Mouse (Mus musculus): ENCODE measurements at regions not wholly inside any gene's neighbourhood (a gene's known extent, or its start where the extent isn't known, plus 50 kb on each side); places are given as distances from the start of the nearest gene placed in this dataset.

- no peak for DNase-seq (ENCODE audit: low read depth, low spot score)
These were observed 618.6 kb downstream of the Epha4 start for GRCm38 (mm10) chr1:76896152-76896864.

- no peak for DNase-seq (ENCODE audit: low read depth, low spot score)
These were observed 617.5 kb downstream of the Epha4 start for GRCm38 (mm10) chr1:76897431-76897830.

GRCm38 (mm10) chr1:76911472-76911871 lies 603.4 kb downstream of the Epha4 start:
- no peak for DNase-seq (ENCODE audit: low read depth, low spot score)

GRCm38 (mm10) chr1:76919541-76919940 lies 595.3 kb downstream of the Epha4 start:
- DNase-seq (ENCODE audit: low read depth, low spot score): no peak

GRCm38 (mm10) chr1:76920634-76921033 lies 594.3 kb downstream of the Epha4 start:
- DNase-seq (ENCODE audit: low read depth, low spot score): no peak

GRCm38 (mm10) chr1:76927041-76927440 lies 587.8 kb downstream of the Epha4 start:
- DNase-seq (ENCODE audit: low read depth, low spot score): no peak

- DNase-seq (ENCODE audit: low read depth, low spot score): no peak
These were observed 586.9 kb downstream of the Epha4 start for GRCm38 (mm10) chr1:76928035-76928434.

GRCm38 (mm10) chr1:76933460-76933859 lies 581.4 kb downstream of the Epha4 start:
- no peak for DNase-seq (ENCODE audit: low read depth, low spot score)

- DNase-seq (ENCODE audit: low read depth, low spot score): no peak
These were observed 572.2 kb downstream of the Epha4 start for GRCm38 (mm10) chr1:76942730-76943129.

GRCm38 (mm10) chr1:76944046-76944445 lies 570.8 kb downstream of the Epha4 start:
- no peak for DNase-seq (ENCODE audit: low read depth, low spot score)

- DNase-seq (ENCODE audit: low read depth, low spot score): no peak
These were observed 559.9 kb downstream of the Epha4 start for GRCm38 (mm10) chr1:76955031-76955430.

GRCm38 (mm10) chr1:76957411-76957810 lies 557.5 kb downstream of the Epha4 start:
- no peak for DNase-seq (ENCODE audit: low read depth, low spot score)

GRCm38 (mm10) chr1:76958706-76959105 lies 556.2 kb downstream of the Epha4 start:
- no peak for DNase-seq (ENCODE audit: low read depth, low spot score)

GRCm38 (mm10) chr1:76972454-76972853 lies 542.4 kb downstream of the Epha4 start:
- no peak for DNase-seq (ENCODE audit: low read depth, low spot score)

- no peak for DNase-seq (ENCODE audit: low read depth, low spot score)
These were observed 539.6 kb downstream of the Epha4 start for GRCm38 (mm10) chr1:76975077-76975945.

GRCm38 (mm10) chr1:76980498-76981152 lies 534.3 kb downstream of the Epha4 start:
- DNase-seq (ENCODE audit: low read depth, low spot score): no peak

- DNase-seq (ENCODE audit: low read depth, low spot score): no peak
These were observed 521.1 kb downstream of the Epha4 start for GRCm38 (mm10) chr1:76993776-76994175.

- DNase-seq (ENCODE audit: low read depth, low spot score): no peak
These were observed 506.9 kb downstream of the Epha4 start for GRCm38 (mm10) chr1:77008001-77008400.

GRCm38 (mm10) chr1:77010608-77011214 lies 504.2 kb downstream of the Epha4 start:
- DNase-seq (ENCODE audit: low read depth, low spot score): no peak

GRCm38 (mm10) chr1:77027656-77028055 lies 487.2 kb downstream of the Epha4 start:
- no peak for DNase-seq (ENCODE audit: low read depth, low spot score)

- no peak for DNase-seq (ENCODE audit: low read depth, low spot score)
These were observed 486.7 kb downstream of the Epha4 start for GRCm38 (mm10) chr1:77028216-77028615.

GRCm38 (mm10) chr1:77029091-77029490 lies 485.8 kb downstream of the Epha4 start:
- no peak for DNase-seq (ENCODE audit: low read depth, low spot score)
